Mouse (Mus musculus) forebrain, postnatal 0 days (tissue): ENCODE results near the gene Dctn5. TPM values are rescaled to one million over a fixed set of nuclear protein-coding genes. Genes with fewer than 3 reads are reported as not detected.

Experiments
- ATAC-seq: fragments of 200-750 bp; cut with Nextera tagmentation; 2 replicates; pipeline ENCODE4 v1.8.0; 2017; ENCODE audit warnings: mild to moderate bottlenecking, moderate library complexity
- DNase-seq: peaks from one replicate; pipeline ENCODE4 v3.0.0-alpha.2; 2015
- H3K27ac ChIP-seq: fragments of 300-500 bp; sonication (generic); 2 replicates; pipeline ENCODE4 v1.5.1; 2014; ENCODE audit warnings: low read depth, mild to moderate bottlenecking, antibody characterized with exemption, low read length, moderate library complexity, mixed read lengths
- H3K27me3 ChIP-seq: fragments of 300-500 bp; sonication (generic); 2 replicates; pipeline ENCODE4 v1.6.1; 2014; ENCODE audit warnings: mild to moderate bottlenecking, low read length, mixed read lengths; ENCODE audit not compliant: insufficient read depth
- H3K36me3 ChIP-seq: fragments of 300-500 bp; sonication (generic); 2 replicates; pipeline ENCODE4 v1.6.1; 2014; ENCODE audit warnings: mild to moderate bottlenecking, moderate library complexity; ENCODE audit not compliant: insufficient read depth
- H3K4me1 ChIP-seq: fragments of 300-500 bp; sonication (generic); 2 replicates; pipeline ENCODE4 v1.6.1; 2014; ENCODE audit warnings: antibody characterized with exemption; ENCODE audit not compliant: insufficient read depth
- H3K4me2 ChIP-seq: fragments of 300-500 bp; sonication (generic); 2 replicates; pipeline ENCODE4 v1.6.1; 2014; ENCODE audit warnings: low read depth, mild to moderate bottlenecking, moderate library complexity
- H3K4me3 ChIP-seq: fragments of 300-500 bp; sonication (generic); 2 replicates; pipeline ENCODE4 v1.5.1; 2014; ENCODE audit warnings: low read depth, low read length, mixed read lengths
- H3K9ac ChIP-seq: fragments of 300-500 bp; sonication (generic); 2 replicates; pipeline ENCODE4 v1.6.1; 2014; ENCODE audit warnings: mild to moderate bottlenecking
- H3K9me3 ChIP-seq: fragments of 300-500 bp; sonication (generic); 2 replicates; pipeline ENCODE4 v1.6.1; 2016; ENCODE audit warnings: low read length
- CTCF ChIP-seq: sonication (generic); IDR thresholded peaks from 2 replicates; pipeline ENCODE4 v1.5.1; 2016; ENCODE audit warnings: antibody characterized with exemption, control low read depth, low read depth
- WGBS: fragments of 180-500 bp; shearing (Covaris S2); extraction: QIAGEN DNeasy Blood & Tissue Kit; methylation state at CpG from one replicate; pipeline ENCODE4 v1.1.7; 2014; 5-methylcytosine and 5-hydroxymethylcytosine counted together
- polyA plus RNA-seq: library from polyadenylated mRNA; unstranded; fragments of >200 nt; fragmentation: Nextera tagmentation; extraction: Ambion mirVana; gene quantifications from 2 replicates; pipeline ENCODE4 v1.2.1, GENCODE M21; 2015
- total RNA-seq: library from RNA; depleted of rRNA; stranded (reverse); fragments of >200 nt; gene quantifications from 2 replicates; pipeline ENCODE4 v1.2.3, GENCODE M21; 2014

The Dctn5 gene
- total and polyA plus RNA-seq, 2 experiments from 2014 or later: 114 to 157 TPM

GRCm38 (mm10) chr7:122160037-122160436 is 27.2 kb downstream of the Dctn5 start:
- Histone ChIP-seq H3K4me1 (peaks cover 9% of the 10 kb centered on the region), H3K9me3 (no peaks in the 10 kb centered on the region), H3K4me2 (peak overlapping the region; percentile 94), H3K4me3 (peak overlapping the region; percentile 42), H3K27me3 (no peaks in the 10 kb centered on the region), H3K36me3 (peaks cover 2% of the 10 kb centered on the region; the same call in 1 of the 2 replicates), H3K9ac (peak overlapping the region; percentile 49; the same call in 1 of the 2 replicates), H3K27ac (no peak overlapping the region)
- TF ChIP-seq CTCF: no peak
- no peak for ATAC-seq
- WGBS: 3% methylated on average over 12 of the region's 12 CpGs
- no peak for DNase-seq

GRCm38 (mm10) chr7:122163766-122164165 is 30.9 kb downstream of the Dctn5 start:
- peaks cover 5% of the 10 kb centered on the region for H3K4me1 ChIP-seq
- peaks cover 1% of the 10 kb centered on the region for H3K36me3 ChIP-seq
- no peak overlapping the region for H3K27ac ChIP-seq
- no peaks in the 10 kb centered on the region for H3K9me3 ChIP-seq
- 89% methylated on average over 8 of the region's 8 CpGs for WGBS
- no peak for TF ChIP-seq CTCF
- no peaks in the 10 kb centered on the region for H3K27me3 ChIP-seq
- H3K4me3 ChIP-seq: no peak overlapping the region
- H3K4me2 ChIP-seq: no peak overlapping the region
- no peak for ATAC-seq
- no peak overlapping the region for H3K9ac ChIP-seq
- no peak for DNase-seq

- H3K9ac ChIP-seq: no peak overlapping the region
- H3K36me3 ChIP-seq: peaks cover 6% of the 10 kb centered on the region
- no peaks in the 10 kb centered on the region for H3K4me1 ChIP-seq
- H3K9me3 ChIP-seq: no peaks in the 10 kb centered on the region
- H3K27ac ChIP-seq: no peak overlapping the region
- ATAC-seq: no peak
- TF ChIP-seq CTCF: no peak
- no peak overlapping the region for H3K4me2 ChIP-seq
- 86% methylated on average over 7 of the region's 7 CpGs for WGBS
- DNase-seq: no peak
- no peaks in the 10 kb centered on the region for H3K27me3 ChIP-seq
- H3K4me3 ChIP-seq: no peak overlapping the region
Observed at GRCm38 (mm10) chr7:122167203-122167602, 34.4 kb downstream of the Dctn5 start.

GRCm38 (mm10) chr7:122170705-122171104 is 37.9 kb downstream of the Dctn5 start:
- Histone ChIP-seq H3K4me1 (no peaks in the 10 kb centered on the region), H3K27ac (no peak overlapping the region), H3K4me2 (no peak overlapping the region), H3K4me3 (no peak overlapping the region), H3K36me3 (peaks cover 6% of the 10 kb centered on the region), H3K9me3 (no peaks in the 10 kb centered on the region), H3K9ac (no peak overlapping the region), H3K27me3 (no peaks in the 10 kb centered on the region)
- DNase-seq (no peak), ATAC-seq (no peak)
- WGBS: 81% methylated on average over 6 of the region's 6 CpGs
- no peak for TF ChIP-seq CTCF

- H3K27me3 ChIP-seq: no peaks in the 10 kb centered on the region
- DNase-seq: no peak
- peaks cover 6% of the 10 kb centered on the region for H3K36me3 ChIP-seq
- no peaks in the 10 kb centered on the region for H3K9me3 ChIP-seq
- no peak overlapping the region for H3K27ac ChIP-seq
- H3K9ac ChIP-seq: no peak overlapping the region
- WGBS: 80% methylated on average over 10 of the region's 10 CpGs
- H3K4me2 ChIP-seq: no peak overlapping the region
- TF ChIP-seq CTCF: no peak
- H3K4me3 ChIP-seq: no peak overlapping the region
- H3K4me1 ChIP-seq: no peaks in the 10 kb centered on the region
- no peak for ATAC-seq
Observed at GRCm38 (mm10) chr7:122171613-122172012, 38.8 kb downstream of the Dctn5 start.

- 90% methylated on average over 7 of the region's 7 CpGs for WGBS
- no peak for ATAC-seq
- TF ChIP-seq CTCF: no peak
Observed at GRCm38 (mm10) chr7:122180720-122181119, 47.9 kb downstream of the Dctn5 start.

GRCm38 (mm10) chr7:122184569-122184968 is 51.7 kb downstream of the Dctn5 start:
- Histone ChIP-seq H3K4me1 (no peaks in the 10 kb centered on the region), H3K9ac (no peak overlapping the region), H3K27ac (no peak overlapping the region), H3K4me3 (no peak overlapping the region), H3K27me3 (no peaks in the 10 kb centered on the region), H3K36me3 (no peaks in the 10 kb centered on the region), H3K4me2 (no peak overlapping the region), H3K9me3 (no peaks in the 10 kb centered on the region)
- DNase-seq (no peak), ATAC-seq (no peak)
- no peak for TF ChIP-seq CTCF
- 77% methylated on average over 5 of the region's 5 CpGs for WGBS

More at GRCm38 (mm10) chr7:122180720-122181119, 47.9 kb downstream of the Dctn5 start:
- no peak for DNase-seq
- H3K9ac ChIP-seq: no peak overlapping the region
- no peak overlapping the region for H3K4me2 ChIP-seq
- H3K9me3 ChIP-seq: no peaks in the 10 kb centered on the region
- no peaks in the 10 kb centered on the region for H3K36me3 ChIP-seq
- H3K27ac ChIP-seq: no peak overlapping the region
- no peak overlapping the region for H3K4me3 ChIP-seq
- H3K27me3 ChIP-seq: no peaks in the 10 kb centered on the region
- H3K4me1 ChIP-seq: no peaks in the 10 kb centered on the region
